ENCODE assay signal across 26 mouse cellular contexts in genomic region chr14:62936631-62937380, GRCm38 (mm10). TPM values are rescaled to one million over a fixed set of nuclear protein-coding genes. Genes with fewer than 3 reads are reported as not detected.
DNase-seq lines count a peak whose midpoint lies in the region; ATAC-seq lines count a peak whose summit lies in the region.
"Had no signal": no experiment of that assay in that cellular context is flagged by ENCODE, and none has a peak within 500 bp of the region (broad histone marks: within the 10 kb centered on the region; RNA-seq: fewer than 3 reads in every experiment).

No protein-coding gene starts in this region.

- H3K4me2 ChIP-seq in heart, embryonic 11.5 days = no peak overlapping the region
- H3K4me2 ChIP-seq: forebrain, embryonic 13.5 days; heart, embryonic 13.5 days; midbrain, embryonic 15.5 days; neural tube, embryonic 15.5 days had no signal

- no peak for ATAC-seq in heart, embryonic 11.5 days (replicated peaks; ENCODE audit: insufficient number of reproducible peaks, low FRiP score, low TSS enrichment)
- ATAC-seq: forebrain, embryonic 13.5 days; hindbrain, postnatal 0 days; midbrain, embryonic 15.5 days had no signal

- H3K9me3 ChIP-seq in heart, embryonic 11.5 days (replicated peaks; ENCODE audit: control insufficient read depth, low read length) = peaks cover 3% of the 10 kb centered on the region
- H3K9me3 ChIP-seq: midbrain, embryonic 15.5 days; neural tube, embryonic 15.5 days had no signal

- no peak overlapping the region for H3K4me3 ChIP-seq in heart, embryonic 11.5 days (ENCODE audit: low read depth, low read length)
- H3K4me3 ChIP-seq: forebrain, embryonic 13.5 days; heart, embryonic 13.5 days; midbrain, embryonic 15.5 days; neural tube, embryonic 15.5 days had no signal

- no peak overlapping the region for H3K9ac ChIP-seq in heart, embryonic 11.5 days (ENCODE audit: low read depth, low read length)
- H3K9ac ChIP-seq: forebrain, embryonic 13.5 days; heart, embryonic 13.5 days; midbrain, embryonic 15.5 days; neural tube, embryonic 15.5 days had no signal

- H3K4me1 ChIP-seq in heart, embryonic 11.5 days (ENCODE audit: control insufficient read depth, insufficient read depth, low read length) = no peaks in the 10 kb centered on the region
- H3K4me1 ChIP-seq: forebrain, embryonic 13.5 days; midbrain, embryonic 15.5 days had no signal

- 86% methylated on average over 6 of the region's 6 CpGs for WGBS in heart, embryonic 11.5 days (ENCODE audit: insufficient replicate concordance)

- peaks cover 8% of the 10 kb centered on the region for H3K36me3 ChIP-seq in heart, embryonic 11.5 days (ENCODE audit: control insufficient read depth, insufficient read depth, low read length)
- H3K36me3 ChIP-seq: midbrain, embryonic 15.5 days had no signal

- no peak overlapping the region for H3K27ac ChIP-seq in heart, embryonic 11.5 days (ENCODE audit: low read depth, low read length)
- H3K27ac ChIP-seq: forebrain, embryonic 13.5 days; heart, embryonic 13.5 days; hindbrain, postnatal 0 days; midbrain, embryonic 15.5 days; neural tube, embryonic 15.5 days; stomach, postnatal 0 days had no signal

- peak; percentile 49 for DNase-seq in adrenal gland, postnatal 10 days
- no peak for DNase-seq in adrenal gland, postnatal 4 days (ENCODE audit: low spot score in 2 of 2)
- DNase-seq in heart, adult 8-10 months (ENCODE audit: low spot score) = peak; percentile 25
- DNase-seq in adipocyte (ENCODE audit: low spot score) = peak; percentile 69
- peak; percentile 42 for DNase-seq in gastrocnemius, postnatal 25 days
- no peak for DNase-seq in testis, postnatal 10 days (ENCODE audit: low spot score)
- DNase-seq in spleen, postnatal 10 days (ENCODE audit: low spot score in 2 of 2) = no peak
- DNase-seq: kidney, adult 11 months; liver; right cerebral cortex, postnatal 25 days had no signal

- H3K27me3 ChIP-seq in heart, embryonic 11.5 days (ENCODE audit: control insufficient read depth, insufficient read depth, low read length) = no peaks in the 10 kb centered on the region
- H3K27me3 ChIP-seq: CH12.LX; forebrain, embryonic 13.5 days; heart, embryonic 13.5 days; midbrain, embryonic 15.5 days; neural tube, embryonic 15.5 days had no signal

RNA-seq across cellular contexts. Expression of gene Defb48, which starts 47.5 kb away (rescaled TPM):
- not detected for total RNA-seq in adrenal gland, postnatal 10 days (2021)
- not detected for total RNA-seq in adrenal gland, postnatal 4 days (2021)
- total RNA-seq in heart, adult 8-10 months (2022) = not detected
- polyA plus RNA-seq in heart, embryonic 11.5 days (2014; fragmentation: Nextera tagmentation; extraction: Ambion mirVana) = not detected in 2 replicates
- not detected for total RNA-seq in gastrocnemius, postnatal 25 days (2021)
- total RNA-seq: CH12.LX; hematopoietic stem cell, adult 5-6 weeks; hindbrain, postnatal 0 days; layer of hippocampus, postnatal 25 days; left cerebral cortex, postnatal 25 days; megakaryocyte-erythroid progenitor cell, adult 5-6 weeks; MEL had no signal
- polyA plus RNA-seq: forebrain, embryonic 13.5 days; frontal cortex, adult 2 months; heart, embryonic 13.5 days; hindbrain, postnatal 0 days; kidney, embryonic 16.5 days; liver, embryonic 16.5 days; midbrain, embryonic 15.5 days; neural tube, embryonic 15.5 days; stomach, postnatal 0 days had no signal

Comparison
In these comparisons a context has a peak if more than half of its experiments do, and no peak if none do; other contexts are left out.
1. DNase-seq: peak in adrenal gland, postnatal 10 days (single experiment), heart, adult 8-10 months (single experiment), adipocyte (single experiment) and gastrocnemius, postnatal 25 days (single experiment); none in adrenal gland, postnatal 4 days (0 of 2), testis, postnatal 10 days (single experiment) and spleen, postnatal 10 days (0 of 2).